Mouse (Mus musculus): Measurements from ENCODE around the gene Pigk.

DNA sequence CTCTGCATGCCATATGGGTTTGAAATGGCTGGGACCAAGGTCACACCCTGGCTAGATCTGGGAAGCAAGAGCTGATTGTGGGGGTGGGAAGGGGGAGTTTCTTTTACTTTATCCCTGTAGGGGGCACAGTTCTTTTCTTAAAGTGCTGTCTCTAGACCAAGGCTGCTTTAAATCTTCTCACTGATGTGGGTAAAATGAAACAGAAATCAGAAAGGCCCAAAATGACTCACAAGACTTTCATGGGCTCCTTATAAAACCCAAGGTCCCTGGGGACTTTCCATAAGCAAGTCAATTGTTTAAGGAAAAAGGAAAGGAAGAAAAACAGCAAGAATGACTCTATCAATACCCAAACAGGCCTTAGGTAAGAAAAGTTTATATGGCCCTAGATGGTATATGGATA lies 172.8 kb downstream of the Pigk start:
- TF ChIP-seq CTCF (conservative IDR thresholded peaks at IDR 0.05; ENCODE audit: low read length) = no peak
- no peak for TF ChIP-seq POU5F1 (IDR thresholded peaks at IDR 0.05; ENCODE audit: borderline replicate concordance, low read length)
- TF ChIP-seq NANOG (IDR thresholded peaks at IDR 0.05; ENCODE audit: borderline replicate concordance, low read length) = no peak
